Comparison of ENCODE assay signal across 13 mouse cellular contexts in the genomic region with DNA sequence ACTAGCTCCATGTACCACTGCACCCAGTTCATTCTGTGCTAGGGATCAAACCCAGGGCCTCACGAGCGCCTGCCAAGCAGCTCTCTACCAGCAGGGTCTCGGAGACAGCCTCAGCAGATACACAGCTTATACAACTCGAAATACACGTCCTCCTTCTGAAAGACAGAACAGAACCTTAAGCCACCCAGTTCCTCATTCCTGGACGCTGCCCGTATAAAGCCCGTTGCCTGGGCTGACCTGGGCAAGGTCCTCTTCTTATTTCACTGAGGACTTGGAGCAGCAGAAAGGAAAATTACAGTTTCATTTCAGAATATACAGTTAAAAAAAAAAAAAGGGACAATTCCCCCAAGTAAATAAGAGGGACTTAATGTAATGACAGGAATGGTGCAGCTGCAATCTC.
DNase-seq lines count a peak whose midpoint lies in the region.
"Had no signal": no experiment of that assay in that cellular context is flagged by ENCODE, and none has a peak within 500 bp of the region (broad histone marks: within the 10 kb centered on the region; RNA-seq: fewer than 3 reads in every experiment).

No protein-coding gene starts in this region.

- DNase-seq in kidney, adult 18-20 months: peak; percentile 43
- DNase-seq in kidney, postnatal 10 days: no peak
- peak; percentile 20 for DNase-seq in lung, postnatal 36 days
- no peak for DNase-seq in lung, postnatal 14 days
- peak; percentile 37 to 66 for DNase-seq in kidney, postnatal 25 days
- no peak for DNase-seq in spleen, postnatal 14 days (ENCODE audit: low spot score in 2 of 2)
- no peak for DNase-seq in retina, postnatal 1 day
- DNase-seq: adrenal gland, adult 2 months; adrenal gland, postnatal 25 days; cerebellum, adult 8-10 months; cerebellum, postnatal 14 days; gastrocnemius, postnatal 10 days; heart, postnatal 36 days had no signal

Comparison
In these comparisons a context has a peak if more than half of its experiments do, and no peak if none do; other contexts are left out.
1. DNase-seq: peak in kidney, adult 18-20 months (single experiment), lung, postnatal 36 days (single experiment) and kidney, postnatal 25 days (2 of 2); none in kidney, postnatal 10 days (single experiment), lung, postnatal 14 days (single experiment), spleen, postnatal 14 days (0 of 2) and retina, postnatal 1 day (single experiment).